Mouse (Mus musculus) hindbrain, embryonic 14.5 days (tissue): Measurements from ENCODE around the gene Coch. TPM values are rescaled to one million over a fixed set of nuclear protein-coding genes. Genes with fewer than 3 reads are reported as not detected.
"Not testable (repeated sequence)": the region's sequence is repeated elsewhere in the genome, so short reads cannot be mapped to it uniquely, and the experiment has no call there.

Source experiments
- ATAC-seq: fragments of 200-750 bp; cut with Nextera tagmentation; 2 replicates; pipeline ENCODE4 v1.8.0; 2017; ENCODE audit warnings: moderate number of reproducible peaks, mild to moderate bottlenecking, moderate TSS enrichment, moderate library complexity; ENCODE audit not compliant: low FRiP score
- DNase-seq: peaks from one replicate; pipeline ENCODE4 v3.0.0-alpha.2; 2015; ENCODE audit warnings: low spot score
- H3K27ac ChIP-seq: fragments of 300-500 bp; sonication (generic); 2 replicates; pipeline ENCODE4 v1.5.1; 2014; ENCODE audit warnings: mild to moderate bottlenecking, moderate library complexity
- H3K27me3 ChIP-seq: fragments of 300-500 bp; sonication (generic); 2 replicates; pipeline ENCODE4 v1.6.1; 2014; ENCODE audit warnings: mild to moderate bottlenecking, low read length, mixed read lengths; ENCODE audit not compliant: control insufficient read depth, insufficient read depth
- H3K36me3 ChIP-seq: fragments of 300-500 bp; sonication (generic); replicated peaks from 2 replicates; pipeline ENCODE4 v1.6.1; 2014; ENCODE audit not compliant: control insufficient read depth, insufficient read depth
- H3K4me1 ChIP-seq: fragments of 300-500 bp; sonication (generic); replicated peaks from 2 replicates; pipeline ENCODE4 v1.6.1; 2014; ENCODE audit warnings: antibody characterized with exemption, low read length, mixed read lengths; ENCODE audit not compliant: control insufficient read depth, insufficient read depth
- H3K4me2 ChIP-seq: fragments of 300-500 bp; sonication (generic); replicated peaks from 2 replicates; pipeline ENCODE4 v1.6.1; 2014; ENCODE audit warnings: mild to moderate bottlenecking, moderate library complexity
- H3K4me3 ChIP-seq: fragments of 300-500 bp; sonication (generic); replicated peaks from 2 replicates; pipeline ENCODE4 v1.5.1; 2014; ENCODE audit warnings: mild to moderate bottlenecking, low read length
- H3K9ac ChIP-seq: fragments of 300-500 bp; sonication (generic); 2 replicates; pipeline ENCODE4 v1.6.1; 2014
- H3K9me3 ChIP-seq: fragments of 300-500 bp; sonication (generic); 2 replicates; pipeline ENCODE4 v1.6.1; 2016; ENCODE audit warnings: low read length; ENCODE audit not compliant: control insufficient read depth
- WGBS: fragments of 180-500 bp; shearing (Covaris S2); extraction: QIAGEN DNeasy Blood & Tissue Kit; methylation state at CpG from one replicate; pipeline ENCODE4 v1.1.7; 2014; 5-methylcytosine and 5-hydroxymethylcytosine counted together
- polyA plus RNA-seq: library from polyadenylated mRNA; unstranded; fragments of >200 nt; fragmentation: Nextera tagmentation; extraction: Ambion mirVana; gene quantifications from 2 replicates; pipeline ENCODE4 v1.2.1, GENCODE M21; 2014

Gene Coch
- polyA plus RNA-seq, 1 experiment from 2014 or later = 19.1 TPM

GRCm38 (mm10) chr12:51623366-51623694 lies 30.2 kb downstream of the Coch start:
- peaks cover 48% of the 10 kb centered on the region for H3K36me3 ChIP-seq
- H3K9ac ChIP-seq = no peak overlapping the region
- no peak overlapping the region for H3K27ac ChIP-seq
- no peaks in the 10 kb centered on the region for H3K27me3 ChIP-seq
- H3K4me1 ChIP-seq = no peaks in the 10 kb centered on the region
- H3K9me3 ChIP-seq = no peaks in the 10 kb centered on the region
- ATAC-seq = no peak
- H3K4me3 ChIP-seq = no peak overlapping the region
- DNase-seq = no peak
- H3K4me2 ChIP-seq = no peak overlapping the region

DNA sequence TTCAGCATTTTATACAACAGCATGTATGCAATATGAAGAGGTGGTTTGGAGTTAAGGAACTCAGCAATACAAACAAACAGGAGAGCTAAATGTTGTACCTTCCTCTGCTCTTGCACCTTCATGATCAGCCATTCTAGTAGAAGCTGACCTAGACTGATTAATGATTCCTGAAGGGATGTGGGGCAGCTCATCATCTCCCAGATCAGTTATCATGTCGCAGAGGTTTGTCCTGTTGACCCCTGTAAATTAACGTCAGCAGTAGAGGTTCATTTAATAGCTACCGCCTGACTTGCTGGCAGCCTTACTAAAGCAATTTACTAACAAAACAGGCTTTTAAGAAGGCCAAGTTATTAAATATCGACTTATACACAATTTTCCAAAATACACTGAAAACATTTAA lies 40.3 kb downstream of the Coch start:
- Histone ChIP-seq H3K27ac (no peak overlapping the region), H3K4me2 (no peak overlapping the region), H3K36me3 (no peaks in the 10 kb centered on the region), H3K9ac (no peak overlapping the region), H3K9me3 (no peaks in the 10 kb centered on the region), H3K4me1 (no peaks in the 10 kb centered on the region), H3K27me3 (no peaks in the 10 kb centered on the region), H3K4me3 (no peak overlapping the region)
- no peak for DNase-seq
- WGBS = 75% methylated on average over 4 of the region's 4 CpGs
- no peak for ATAC-seq

GRCm38 (mm10) chr12:51636260-51636659 lies 43.1 kb downstream of the Coch start:
- DNase-seq (no peak), ATAC-seq (no peak)
- H3K9me3 ChIP-seq = no peaks in the 10 kb centered on the region
- no peaks in the 10 kb centered on the region for H3K36me3 ChIP-seq
- WGBS = 98% methylated on average over 2 of the region's 2 CpGs
- no peak overlapping the region for H3K9ac ChIP-seq
- no peaks in the 10 kb centered on the region for H3K27me3 ChIP-seq
- H3K27ac ChIP-seq = no peak overlapping the region
- no peak overlapping the region for H3K4me3 ChIP-seq
- no peaks in the 10 kb centered on the region for H3K4me1 ChIP-seq
- no peak overlapping the region for H3K4me2 ChIP-seq

GRCm38 (mm10) chr12:51636689-51637470 lies 43.7 kb downstream of the Coch start:
- 88% methylated on average over 2 of the region's 2 CpGs for WGBS

GRCm38 (mm10) chr12:51641871-51642270 lies 48.7 kb downstream of the Coch start:
- no peak for DNase-seq
- 78% methylated on average over 6 of the region's 6 CpGs for WGBS
- no peak for ATAC-seq

More at GRCm38 (mm10) chr12:51636689-51637470, 43.7 kb downstream of the Coch start:
- no peaks in the 10 kb centered on the region for H3K9me3 ChIP-seq
- no peaks in the 10 kb centered on the region for H3K4me1 ChIP-seq
- DNase-seq = no peak
- no peak for ATAC-seq
- no peak overlapping the region for H3K9ac ChIP-seq
- H3K4me3 ChIP-seq = no peak overlapping the region
- H3K4me2 ChIP-seq = no peak overlapping the region
- no peaks in the 10 kb centered on the region for H3K27me3 ChIP-seq
- no peak overlapping the region for H3K27ac ChIP-seq
- H3K36me3 ChIP-seq = peaks cover 1% of the 10 kb centered on the region; the same call in 1 of the 2 replicates

DNA sequence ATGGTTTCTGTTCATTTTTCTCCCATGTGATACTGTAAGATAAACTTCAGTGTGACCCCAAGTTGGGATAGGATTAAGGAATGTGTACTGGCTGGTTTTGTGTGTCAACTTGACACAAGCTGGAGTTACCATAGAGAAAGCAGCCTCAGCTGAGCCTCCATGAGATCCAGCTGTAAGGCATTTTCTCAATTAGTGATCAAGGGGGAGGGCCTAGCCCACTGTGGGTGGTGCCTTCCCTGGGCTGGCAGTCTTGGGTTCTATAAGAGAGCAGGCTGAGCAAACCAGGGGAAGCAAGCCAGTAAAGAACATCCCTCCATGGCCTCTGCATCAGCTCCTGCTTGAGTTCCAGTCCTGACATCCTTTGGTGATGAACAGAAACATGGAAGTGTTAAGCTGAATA lies 56.3 kb downstream of the Coch start:
- not testable (repeated sequence) for H3K27me3 ChIP-seq, H3K9me3 ChIP-seq, ATAC-seq, H3K9ac ChIP-seq, H3K27ac ChIP-seq, DNase-seq, H3K4me3 ChIP-seq, H3K4me1 ChIP-seq, H3K4me2 ChIP-seq
- peaks cover 44% of the 10 kb centered on the region for H3K36me3 ChIP-seq

More at GRCm38 (mm10) chr12:51641871-51642270, 48.7 kb downstream of the Coch start:
- Histone ChIP-seq H3K9me3 (no peaks in the 10 kb centered on the region), H3K4me3 (no peak overlapping the region), H3K4me1 (no peaks in the 10 kb centered on the region), H3K27ac (no peak overlapping the region), H3K9ac (no peak overlapping the region), H3K4me2 (no peak overlapping the region), H3K36me3 (peaks cover 11% of the 10 kb centered on the region; the same call in 1 of the 2 replicates), H3K27me3 (no peaks in the 10 kb centered on the region)

Other genes starting within 250 kb of the Coch start
- gene G2e3, start 245.3 kb upstream of the Coch start, polyA plus RNA-seq = 15.6 and 16.2 TPM in 2 replicates
- gene Scfd1, start 215.8 kb upstream of the Coch start, polyA plus RNA-seq = 77.1 and 77.6 TPM in 2 replicates
- 58.2 and 60.9 TPM in 2 replicates for gene Ap4s1, start 97.7 kb downstream of the Coch start, polyA plus RNA-seq
- 45.6 and 46.5 TPM in 2 replicates for gene Strn3, start 98.6 kb downstream of the Coch start, polyA plus RNA-seq
- gene Hectd1, start 236.2 kb downstream of the Coch start, polyA plus RNA-seq = 42.9 and 44.3 TPM in 2 replicates